ENCODE assay signal across 8 mouse cellular contexts in the genomic region with DNA sequence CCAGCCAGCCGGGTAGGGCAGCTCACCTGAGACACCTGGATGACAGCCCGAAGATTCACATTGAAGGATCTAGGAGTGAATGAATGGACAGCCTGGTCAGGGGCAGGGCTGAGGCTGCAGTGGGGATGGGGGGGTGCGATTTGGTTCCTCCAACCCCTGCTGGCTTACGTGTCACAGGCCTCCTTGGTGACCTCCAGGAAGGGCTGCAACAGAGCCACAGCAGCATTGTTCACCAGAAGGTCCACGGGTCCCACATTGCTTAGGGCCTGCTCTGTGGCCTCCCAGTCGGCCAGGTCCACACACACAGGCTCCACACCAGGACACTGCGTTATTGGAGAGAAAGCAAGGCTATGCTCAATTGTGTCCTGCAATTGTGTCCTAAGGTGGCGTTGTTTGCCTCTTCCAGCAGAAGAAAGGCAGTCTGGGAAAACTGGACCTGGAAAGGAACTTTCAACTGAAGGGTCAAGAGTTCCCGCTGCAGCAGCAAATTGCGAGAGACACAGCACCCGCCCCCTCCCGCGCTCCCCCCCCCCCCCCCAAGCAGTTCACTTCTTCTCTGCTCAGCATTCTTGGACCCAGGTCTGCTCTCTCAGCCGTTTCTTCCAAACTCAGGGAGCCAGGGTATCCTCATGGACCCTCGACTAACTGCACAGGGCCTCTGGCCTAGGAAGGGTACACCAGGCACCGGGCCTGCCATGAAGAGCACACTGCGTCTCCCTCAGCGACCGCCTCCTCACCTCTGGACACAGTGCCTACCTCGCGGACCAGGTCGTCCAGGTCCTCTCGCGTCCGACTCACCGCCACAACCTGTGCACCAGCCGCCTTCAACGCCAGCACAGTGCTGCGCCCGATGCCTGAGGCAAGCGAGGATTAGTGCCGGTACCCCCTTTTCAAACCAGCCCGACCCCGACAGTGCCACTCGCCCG. TPM values are rescaled to one million over a fixed set of nuclear protein-coding genes. Genes with fewer than 3 reads are reported as not detected.
A peak's percentile ranks its signal among the peaks of the same experiment; 100 is the strongest.
DNase-seq lines count a peak whose midpoint lies in the region; ATAC-seq and TF ChIP-seq lines count a peak whose summit lies in the region.

No protein-coding gene starts in this region.

- peak; percentile 49 for ATAC-seq in lung, embryonic 14.5 days (ENCODE audit: insufficient read depth)
- ATAC-seq in kidney, embryonic 15.5 days (replicated peaks; ENCODE audit: low FRiP score), result peak; percentile 32
- peak; percentile 21 for ATAC-seq in midbrain, postnatal 0 days (ENCODE audit: low FRiP score)

- H3K9ac ChIP-seq in lung, embryonic 14.5 days, result peak overlapping the region; percentile 58
- H3K9ac ChIP-seq in kidney, embryonic 15.5 days, result peak overlapping the region; percentile 55
- peak overlapping the region; percentile 51; the same call in 1 of the 2 replicates for H3K9ac ChIP-seq in midbrain, postnatal 0 days (replicated peaks; ENCODE audit: low read length, poor library complexity, severe bottlenecking)

- H3K27me3 ChIP-seq in lung, embryonic 14.5 days (ENCODE audit: insufficient read depth, low read length), result no peaks in the 10 kb centered on the region
- H3K27me3 ChIP-seq in kidney, embryonic 15.5 days, result peaks cover 10% of the 10 kb centered on the region
- no peaks in the 10 kb centered on the region for H3K27me3 ChIP-seq in midbrain, postnatal 0 days (ENCODE audit: insufficient read depth, low read length)

- TF ChIP-seq POLR2A in embryonic fibroblast, embryonic 13.5 days (IDR thresholded peaks at IDR 0.05; ENCODE audit: low read depth, low read length), result no peak

- H3K27ac ChIP-seq in lung, embryonic 14.5 days (ENCODE audit: low read depth), result 0 out of 2 replicates have a peak overlapping the region, but pooled peaks have one; percentile 12
- no peak overlapping the region for H3K27ac ChIP-seq in embryonic fibroblast, embryonic 13.5 days (ENCODE audit: insufficient read depth, low read length)
- H3K27ac ChIP-seq in kidney, embryonic 15.5 days, result peak overlapping the region; percentile 62
- H3K27ac ChIP-seq in midbrain, postnatal 0 days (ENCODE audit: low read depth, low read length), result no peak overlapping the region

- H3K4me3 ChIP-seq in lung, embryonic 14.5 days (ENCODE audit: low read depth, low read length), result peak overlapping the region; percentile 58
- H3K4me3 ChIP-seq in embryonic fibroblast, embryonic 13.5 days (ENCODE audit: insufficient read depth, low read length), result peak overlapping the region; percentile 60
- H3K4me3 ChIP-seq in kidney, embryonic 15.5 days (replicated peaks), result peak overlapping the region; percentile 69
- H3K4me3 ChIP-seq in midbrain, postnatal 0 days (ENCODE audit: low read depth, low read length), result peak overlapping the region; percentile 39

- TF ChIP-seq CTCF in lung, embryonic 14.5 days (IDR thresholded peaks at IDR 0.05; ENCODE audit: low read depth), result no peak
- no peak for TF ChIP-seq CTCF in embryonic fibroblast, embryonic 13.5 days (IDR thresholded peaks at IDR 0.05; ENCODE audit: borderline replicate concordance, insufficient read depth, low read length)
- no peak for TF ChIP-seq CTCF in midbrain, postnatal 0 days (IDR thresholded peaks at IDR 0.05)

- 0 out of 2 replicates have a peak, but pooled peaks cover 2% of the 10 kb centered on the region for H3K4me1 ChIP-seq in lung, embryonic 14.5 days (ENCODE audit: insufficient read depth)
- H3K4me1 ChIP-seq in embryonic fibroblast, embryonic 13.5 days (ENCODE audit: control insufficient read depth, insufficient read depth, low read length), result peaks cover 2% of the 10 kb centered on the region; the same call in 1 of the 2 replicates
- H3K4me1 ChIP-seq in kidney, embryonic 15.5 days, result peaks cover 29% of the 10 kb centered on the region
- H3K4me1 ChIP-seq in midbrain, postnatal 0 days (ENCODE audit: insufficient read depth, low read length), result peaks cover 12% of the 10 kb centered on the region; the same call in 1 of the 2 replicates

- WGBS in lung, embryonic 14.5 days, result 16% methylated on average over 36 of the region's 36 CpGs
- WGBS in kidney, embryonic 15.5 days, result 19% methylated on average over 36 of the region's 36 CpGs
- 20% methylated on average over 33 of the region's 36 CpGs for WGBS in midbrain, postnatal 0 days

- H3K36me3 ChIP-seq in lung, embryonic 14.5 days (ENCODE audit: insufficient read depth), result no peaks in the 10 kb centered on the region
- H3K36me3 ChIP-seq in kidney, embryonic 15.5 days, result 0 out of 2 replicates have a peak, but pooled peaks cover 7% of the 10 kb centered on the region
- H3K36me3 ChIP-seq in midbrain, postnatal 0 days (ENCODE audit: insufficient read depth, low read length), result peaks cover 9% of the 10 kb centered on the region

- peak overlapping the region; percentile 84 for H3K4me2 ChIP-seq in lung, embryonic 14.5 days
- peak overlapping the region; percentile 95 for H3K4me2 ChIP-seq in kidney, embryonic 15.5 days
- peak overlapping the region; percentile 66 for H3K4me2 ChIP-seq in midbrain, postnatal 0 days (ENCODE audit: low read depth, low read length, poor library complexity, severe bottlenecking)

- DNase-seq in lung, embryonic 14.5 days, result no peak
- no peak for DNase-seq in lung, postnatal 25 days (ENCODE audit: low spot score)
- no peak for DNase-seq in midbrain, postnatal 0 days (ENCODE audit: low spot score)
- DNase-seq in B cell, adult 2 months, result no peak
- DNase-seq in MN1 (ENCODE audit: low spot score), result no peak
- DNase-seq in testis, postnatal 10 days (ENCODE audit: low spot score), result no peak

- no peaks in the 10 kb centered on the region for H3K9me3 ChIP-seq in lung, embryonic 14.5 days (ENCODE audit: low read depth, low read length)
- H3K9me3 ChIP-seq in kidney, embryonic 15.5 days (replicated peaks), result no peaks in the 10 kb centered on the region
- H3K9me3 ChIP-seq in midbrain, postnatal 0 days (ENCODE audit: low read length), result no peaks in the 10 kb centered on the region

RNA-seq across cellular contexts. Expression of gene Dcxr, which starts 0.6 kb away (rescaled TPM):
- 27.2 and 29.7 TPM in 2 replicates for polyA plus RNA-seq in lung, embryonic 14.5 days (2014; fragmentation: Nextera tagmentation; extraction: Ambion mirVana)
- polyA plus RNA-seq in embryonic fibroblast, embryonic 13.5 days (2011; ENCODE audit: insufficient read length, low read depth, missing spikeins), result 31.6 and 52.4 TPM in 2 replicates
- polyA plus RNA-seq in kidney, embryonic 15.5 days (2015; fragmentation: Nextera tagmentation; extraction: Ambion mirVana), result 31.9 and 32.1 TPM in 2 replicates
- total RNA-seq in midbrain, postnatal 0 days (2014; rRNA removed), result 6.9 and 11.2 TPM in 2 replicates
- polyA plus RNA-seq in midbrain, postnatal 0 days (2015; fragmentation: Nextera tagmentation; extraction: Ambion mirVana), result 9.9 and 12.3 TPM in 2 replicates

RNA-seq across cellular contexts. Expression of gene Rac3, which starts 5.2 kb away (rescaled TPM):
- polyA plus RNA-seq in lung, embryonic 14.5 days (2014; fragmentation: Nextera tagmentation; extraction: Ambion mirVana), result 10.3 and 10.7 TPM in 2 replicates
- polyA plus RNA-seq in embryonic fibroblast, embryonic 13.5 days (2011; ENCODE audit: insufficient read length, low read depth, missing spikeins), result 16.0 and 20.8 TPM in 2 replicates
- 27.6 and 31.0 TPM in 2 replicates for polyA plus RNA-seq in kidney, embryonic 15.5 days (2015; fragmentation: Nextera tagmentation; extraction: Ambion mirVana)
- total RNA-seq in midbrain, postnatal 0 days (2014; rRNA removed), result 766 and 788 TPM in 2 replicates
- polyA plus RNA-seq in midbrain, postnatal 0 days (2015; fragmentation: Nextera tagmentation; extraction: Ambion mirVana), result 808 and 853 TPM in 2 replicates

RNA-seq across cellular contexts. Expression of gene Cbr2, which starts 5.4 kb away (rescaled TPM):
- 14.7 and 19.6 TPM in 2 replicates for polyA plus RNA-seq in lung, embryonic 14.5 days (2014; fragmentation: Nextera tagmentation; extraction: Ambion mirVana)
- 27.8 and 30.7 TPM in 2 replicates for polyA plus RNA-seq in embryonic fibroblast, embryonic 13.5 days (2011; ENCODE audit: insufficient read length, low read depth, missing spikeins)
- 2.4 and 3.4 TPM in 2 replicates for polyA plus RNA-seq in kidney, embryonic 15.5 days (2015; fragmentation: Nextera tagmentation; extraction: Ambion mirVana)
- total RNA-seq in midbrain, postnatal 0 days (2014; rRNA removed), result 3.6 and 5.2 TPM in 2 replicates
- 4.0 and 4.4 TPM in 2 replicates for polyA plus RNA-seq in midbrain, postnatal 0 days (2015; fragmentation: Nextera tagmentation; extraction: Ambion mirVana)

RNA-seq across cellular contexts. Expression of gene Lrrc45, which starts 12.8 kb away (rescaled TPM):
- 44.1 and 46.1 TPM in 2 replicates for polyA plus RNA-seq in lung, embryonic 14.5 days (2014; fragmentation: Nextera tagmentation; extraction: Ambion mirVana)
- polyA plus RNA-seq in embryonic fibroblast, embryonic 13.5 days (2011; ENCODE audit: insufficient read length, low read depth, missing spikeins), result 16.1 and 17.8 TPM in 2 replicates
- 52.9 and 66.0 TPM in 2 replicates for polyA plus RNA-seq in kidney, embryonic 15.5 days (2015; fragmentation: Nextera tagmentation; extraction: Ambion mirVana)
- 44.8 and 47.8 TPM in 2 replicates for total RNA-seq in midbrain, postnatal 0 days (2014; rRNA removed)
- polyA plus RNA-seq in midbrain, postnatal 0 days (2015; fragmentation: Nextera tagmentation; extraction: Ambion mirVana), result 46.8 and 51.0 TPM in 2 replicates

RNA-seq across cellular contexts. Expression of gene Cenpx, which starts 13.0 kb away (rescaled TPM):
- 168 and 173 TPM in 2 replicates for polyA plus RNA-seq in lung, embryonic 14.5 days (2014; fragmentation: Nextera tagmentation; extraction: Ambion mirVana)
- 42.8 and 44.1 TPM in 2 replicates for polyA plus RNA-seq in embryonic fibroblast, embryonic 13.5 days (2011; ENCODE audit: insufficient read length, low read depth, missing spikeins)
- polyA plus RNA-seq in kidney, embryonic 15.5 days (2015; fragmentation: Nextera tagmentation; extraction: Ambion mirVana), result 164 and 176 TPM in 2 replicates
- total RNA-seq in midbrain, postnatal 0 days (2014; rRNA removed), result 70.8 and 76.0 TPM in 2 replicates
- 94.5 and 94.6 TPM in 2 replicates for polyA plus RNA-seq in midbrain, postnatal 0 days (2015; fragmentation: Nextera tagmentation; extraction: Ambion mirVana)

Comparison
In these comparisons a context has a peak if more than half of its experiments do, and no peak if none do; other contexts are left out.
1. H3K27ac ChIP-seq: peak in lung, embryonic 14.5 days (single experiment) and kidney, embryonic 15.5 days (single experiment); none in embryonic fibroblast, embryonic 13.5 days (single experiment) and midbrain, postnatal 0 days (single experiment).
2. RNA of gene Rac3, which starts 5.2 kb away (polyA plus RNA-seq): 808 to 853 TPM in midbrain, postnatal 0 days; 27.6 to 31.0 TPM in kidney, embryonic 15.5 days, 16.0 to 20.8 TPM in embryonic fibroblast, embryonic 13.5 days and 10.3 to 10.7 TPM in lung, embryonic 14.5 days; every median in the first group is over 10 times any median in the second.
3. Peak in every context shown above with its lines, with median percentiles within 50 percentile points of each other: ATAC-seq, H3K4me2 ChIP-seq, H3K4me3 ChIP-seq and H3K9ac ChIP-seq.